Mouse (Mus musculus): Measurements from ENCODE around the gene Grid1.

The Grid1 gene

GRCm38 (mm10) chr14:35502324-35502723 is 682.4 kb downstream of the Grid1 start:
- no peak for DNase-seq

DNA sequence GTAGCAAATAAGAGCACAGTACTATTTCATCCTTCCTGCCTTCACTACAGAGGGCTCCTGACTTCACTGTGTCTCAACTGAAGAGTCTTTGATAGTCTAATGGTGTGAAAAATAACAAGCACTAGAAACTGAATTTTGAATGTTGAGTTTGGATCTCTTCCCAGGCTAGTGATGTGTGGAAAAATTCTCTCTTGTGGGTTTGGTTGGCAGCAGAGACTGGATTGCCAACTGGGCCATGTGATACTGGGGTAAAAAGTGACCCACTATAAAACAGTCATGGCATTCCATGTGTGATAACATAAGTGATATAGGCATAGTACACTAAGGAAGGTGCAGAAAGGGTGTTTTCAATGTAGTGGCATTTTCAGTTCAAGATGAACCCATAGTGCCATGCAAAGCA is 699.5 kb downstream of the Grid1 start:
- peak; percentile 11 for DNase-seq

DNA sequence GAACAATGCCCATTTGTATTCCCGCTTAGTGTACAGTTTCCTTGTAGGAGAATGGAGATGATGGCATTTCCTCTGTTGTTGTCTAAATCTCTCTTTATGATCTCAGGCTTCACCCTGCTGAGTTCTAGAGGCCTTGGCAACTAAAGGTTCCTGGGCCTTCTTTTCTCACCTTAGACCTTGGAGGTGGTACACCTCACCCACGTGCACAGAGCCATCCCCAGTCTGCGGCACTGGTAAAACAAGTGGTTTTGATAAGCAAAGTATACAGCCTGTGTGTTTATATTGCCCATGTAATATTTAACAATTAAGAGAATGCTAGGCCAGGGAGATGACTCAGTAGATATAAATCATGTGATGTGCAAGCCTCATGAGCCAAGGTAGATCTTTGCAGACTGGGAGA is 718.9 kb downstream of the Grid1 start:
- DNase-seq, result no peak

GRCm38 (mm10) chr14:35541254-35541991 is 721.5 kb downstream of the Grid1 start:
- DNase-seq, result no peak

GRCm38 (mm10) chr14:35541992-35542380 is 722.1 kb downstream of the Grid1 start:
- DNase-seq, result no peak

DNA sequence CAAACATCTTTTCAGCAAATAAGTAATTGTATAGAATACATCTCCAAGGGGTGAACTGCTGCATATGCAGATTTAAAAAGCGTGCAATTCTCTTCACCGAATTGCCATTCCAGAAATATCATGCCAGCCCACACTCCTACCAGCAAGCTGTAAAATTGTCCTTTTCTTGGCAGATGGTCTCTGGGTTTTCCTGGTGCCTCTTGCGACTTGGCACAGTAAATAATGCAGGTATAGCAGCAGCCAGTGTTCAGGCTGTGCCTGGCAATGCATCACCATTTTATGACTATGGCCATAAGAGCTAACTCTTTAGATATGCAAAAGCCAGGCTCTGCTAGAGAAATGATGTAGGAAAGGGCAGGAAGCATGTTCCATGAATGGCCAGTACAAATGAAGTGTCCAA is 734.4 kb downstream of the Grid1 start:
- DNase-seq, result peak; percentile 83

GRCm38 (mm10) chr14:35561244-35561893 is 741.5 kb downstream of the Grid1 start:
- DNase-seq, result peak; percentile 18

DNA sequence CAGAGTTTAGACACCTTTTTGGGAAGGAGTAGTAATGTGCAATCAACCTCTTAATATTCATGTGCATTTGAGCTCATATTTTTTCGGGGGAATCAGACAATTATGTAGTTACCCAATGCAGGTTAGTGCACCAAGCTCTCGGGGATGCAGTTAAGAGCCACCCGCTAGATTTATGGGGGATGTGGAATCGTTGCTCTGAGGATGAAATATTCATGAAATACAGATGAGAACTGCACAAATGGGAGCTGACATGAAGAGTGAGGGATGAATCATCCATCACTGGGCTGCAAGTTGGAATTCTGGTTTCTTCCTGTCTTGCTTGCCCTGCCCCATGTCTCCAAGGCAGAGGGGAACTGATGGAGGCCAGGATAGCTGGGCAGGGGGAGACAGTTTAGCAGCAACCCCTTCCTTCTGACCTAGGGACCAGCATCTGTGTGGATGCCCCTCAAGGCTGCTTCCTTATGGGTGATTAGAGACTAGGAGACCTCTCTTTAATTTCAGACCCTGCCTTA is 753.1 kb downstream of the Grid1 start:
- DNase-seq, result peak; percentile 18

DNA sequence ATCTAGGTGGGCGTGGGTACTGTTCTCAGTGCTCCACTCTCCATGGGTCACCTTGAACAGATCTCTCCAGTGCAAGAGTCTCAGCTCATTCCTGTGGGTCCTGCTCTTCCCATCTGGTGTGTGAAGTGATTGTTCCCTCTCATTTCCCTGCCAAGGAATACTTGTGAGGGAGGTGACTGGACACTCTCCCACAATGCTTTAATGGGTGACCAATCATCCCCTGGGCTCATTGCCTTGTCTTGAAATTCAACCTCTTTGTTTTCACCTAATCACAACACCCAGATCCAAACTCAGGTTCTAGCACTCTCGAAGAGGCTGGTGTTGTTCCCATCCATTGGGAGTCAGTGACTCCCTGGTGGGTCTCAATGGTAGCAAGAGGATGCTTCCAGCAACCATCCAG is 754.6 kb downstream of the Grid1 start:
- no peak for DNase-seq

GRCm38 (mm10) chr14:35575285-35575684 is 755.4 kb downstream of the Grid1 start:
- no peak for DNase-seq

- DNase-seq, result no peak
Measured at GRCm38 (mm10) chr14:35625749-35626148, 805.8 kb downstream of the Grid1 start.

Data from right cerebral cortex, adult 18-20 months (tissue).